13 mouse cellular contexts compared by ENCODE assay signal in genomic region chr16:22582173-22582929, GRCm38 (mm10).
DNase-seq lines count a peak whose midpoint lies in the region; ATAC-seq and TF ChIP-seq lines count a peak whose summit lies in the region.
"Had no signal": no experiment of that assay in that cellular context is flagged by ENCODE, and none has a peak within 500 bp of the region (broad histone marks: within the 10 kb centered on the region; RNA-seq: fewer than 3 reads in every experiment).

No protein-coding gene starts in this region.

- no peak overlapping the region for H3K4me3 ChIP-seq in kidney, adult 2 months (ENCODE audit: insufficient read depth, low read depth, low read length)
- H3K4me3 ChIP-seq: embryonic facial prominence, embryonic 12.5 days; kidney, embryonic 15.5 days had no signal

- DNase-seq in frontal cortex, postnatal 25 days (ENCODE audit: low spot score in 2 of 2): no peak
- peak; percentile 48 for DNase-seq in kidney, adult 2 months
- DNase-seq in kidney, adult 11 months: no peak
- DNase-seq in brain, adult 2 months (ENCODE audit: low read depth, low spot score): peak; percentile 70
- peak; percentile 33 to 42 for DNase-seq in cerebellum, postnatal 10 days
- no peak for DNase-seq in Muller cell, postnatal 12 days (ENCODE audit: inconsistent ontology term)
- no peak for DNase-seq in layer of hippocampus, postnatal 10 days (ENCODE audit: low spot score in 2 of 2)
- DNase-seq: heart, postnatal 14 days; lung, embryonic 14.5 days; thymus, postnatal 25 days had no signal

- H3K27me3 ChIP-seq in kidney, adult 2 months (replicated peaks; ENCODE audit: control insufficient read depth, insufficient read depth, low read length): no peaks in the 10 kb centered on the region
- H3K27me3 ChIP-seq: embryonic facial prominence, embryonic 12.5 days; kidney, embryonic 15.5 days had no signal

- no peak for TF ChIP-seq CTCF in kidney, adult 2 months (conservative IDR thresholded peaks at IDR 0.05; ENCODE audit: insufficient read depth, insufficient read length, low read depth, low read length)

- no peak overlapping the region for H3K27ac ChIP-seq in kidney, adult 2 months (ENCODE audit: insufficient read depth, low read depth, low read length)
- H3K27ac ChIP-seq: embryonic facial prominence, embryonic 12.5 days; kidney, embryonic 15.5 days had no signal

- peaks cover 7% of the 10 kb centered on the region; the same call in 1 of the 2 replicates for H3K4me1 ChIP-seq in kidney, adult 2 months (ENCODE audit: control insufficient read depth, insufficient read depth, low read length)
- H3K4me1 ChIP-seq: embryonic facial prominence, embryonic 12.5 days; kidney, embryonic 15.5 days had no signal

- 39% methylated on average over 11 of the region's 11 CpGs for WGBS in kidney, adult 2 months

- TF ChIP-seq POLR2A in kidney, adult 2 months (IDR thresholded peaks at IDR 0.05; ENCODE audit: low read depth, low read length): no peak

- ATAC-seq in frontal cortex, adult (ENCODE audit: low TSS enrichment): 0 out of 2 replicates have a peak, but pooled peaks have one; percentile 19

- H3K36me3 ChIP-seq in kidney, adult 2 months (ENCODE audit: control insufficient read depth, insufficient read depth, low read length): no peaks in the 10 kb centered on the region
- H3K36me3 ChIP-seq: embryonic facial prominence, embryonic 12.5 days; kidney, embryonic 15.5 days had no signal

Comparison
In these comparisons a context has a peak if more than half of its experiments do, and no peak if none do; other contexts are left out.
1. DNase-seq: peak in kidney, adult 2 months (single experiment), brain, adult 2 months (single experiment) and cerebellum, postnatal 10 days (2 of 2); none in frontal cortex, postnatal 25 days (0 of 2), kidney, adult 11 months (single experiment), Muller cell, postnatal 12 days (single experiment) and layer of hippocampus, postnatal 10 days (0 of 2).